Mouse (Mus musculus): ENCODE results near the gene Usf2. TPM values are rescaled to one million over a fixed set of nuclear protein-coding genes. Genes with fewer than 3 reads are reported as not detected.

The Usf2 gene
- 202 and 241 TPM in 2 replicates for polyA plus RNA-seq (2012; rRNA removed)

DNA sequence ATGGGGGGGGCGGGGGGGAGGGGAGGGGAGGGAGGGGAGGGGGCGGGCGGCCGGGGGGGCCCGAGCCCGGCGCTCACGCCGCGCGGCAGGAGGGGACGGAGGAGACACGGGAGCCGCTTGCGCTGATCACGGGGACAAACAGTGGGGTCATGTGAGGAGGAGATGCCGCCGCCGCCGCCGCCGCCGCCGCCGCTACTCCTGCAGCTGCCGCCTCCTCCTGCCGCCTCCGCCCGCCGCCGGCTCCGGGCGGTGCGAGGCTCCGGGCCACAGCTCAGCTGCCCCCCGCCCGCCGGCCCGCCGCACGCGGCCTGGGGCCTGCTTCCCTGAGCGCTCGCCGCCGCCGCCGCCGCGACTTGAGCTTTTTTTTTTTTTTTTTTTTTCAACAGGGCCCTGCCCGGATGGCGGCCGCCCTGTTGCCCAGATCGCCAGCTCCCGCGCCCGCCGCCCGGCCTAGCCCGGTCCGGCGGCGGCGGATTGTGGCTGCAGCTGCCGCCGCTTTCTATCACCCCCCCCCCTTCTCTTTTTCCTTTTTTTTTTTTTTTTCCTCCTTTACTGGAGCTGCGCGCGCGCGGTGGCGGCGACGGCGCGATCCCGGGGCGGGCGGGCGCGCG is at the start of gene Usf2:
Gene Usf2, minus strand, starts transcription at position 48 of the 611 bp plus-strand sequence.
- Histone ChIP-seq H3K4me1 (ENCODE audit: control insufficient read depth, insufficient read depth, low read length) (peaks cover 4% of the 10 kb centered on the region), H3K4me3 (ENCODE audit: insufficient read depth, low read length) (peak within 1 kb of the TSS; percentile 78), H3K27ac (ENCODE audit: insufficient read depth, low read length) (peak within 1 kb of the TSS; percentile 100)
- TF ChIP-seq POLR2A (IDR thresholded peaks at IDR 0.05; ENCODE audit: extremely low read depth, insufficient read depth, low read length) (no peak), CTCF (IDR thresholded peaks at IDR 0.05; ENCODE audit: extremely low read depth, insufficient read depth, low read length) (no peak)

DNA sequence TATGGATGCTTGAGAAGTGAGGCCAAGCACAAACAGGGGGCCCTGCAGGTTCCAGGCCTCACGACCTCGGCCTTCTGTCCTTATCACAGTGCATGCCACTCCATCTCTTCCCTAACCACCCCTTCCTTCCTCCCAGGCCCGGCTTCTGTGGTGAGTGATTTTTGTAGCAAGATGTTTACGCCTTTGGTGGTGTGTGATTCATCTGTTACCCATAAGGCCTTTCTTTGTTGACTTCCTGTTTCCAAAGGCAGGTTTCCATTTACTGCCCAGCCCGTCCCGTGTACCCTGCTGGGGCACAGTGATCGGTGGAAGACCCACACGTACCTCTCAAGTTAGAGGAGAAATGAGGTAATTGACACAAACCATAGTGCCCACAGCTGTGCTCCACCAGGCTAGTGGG is 46.0 kb upstream of the Usf2 start:
- H3K27ac ChIP-seq (ENCODE audit: insufficient read depth, low read length): no peak overlapping the region
- no peak overlapping the region for H3K4me3 ChIP-seq (ENCODE audit: insufficient read depth, low read length)
- TF ChIP-seq POLR2A (IDR thresholded peaks at IDR 0.05; ENCODE audit: extremely low read depth, insufficient read depth, low read length): no peak
- TF ChIP-seq CTCF (IDR thresholded peaks at IDR 0.05; ENCODE audit: extremely low read depth, insufficient read depth, low read length): no peak
- H3K4me1 ChIP-seq (ENCODE audit: control insufficient read depth, insufficient read depth, low read length): no peaks in the 10 kb centered on the region

DNA sequence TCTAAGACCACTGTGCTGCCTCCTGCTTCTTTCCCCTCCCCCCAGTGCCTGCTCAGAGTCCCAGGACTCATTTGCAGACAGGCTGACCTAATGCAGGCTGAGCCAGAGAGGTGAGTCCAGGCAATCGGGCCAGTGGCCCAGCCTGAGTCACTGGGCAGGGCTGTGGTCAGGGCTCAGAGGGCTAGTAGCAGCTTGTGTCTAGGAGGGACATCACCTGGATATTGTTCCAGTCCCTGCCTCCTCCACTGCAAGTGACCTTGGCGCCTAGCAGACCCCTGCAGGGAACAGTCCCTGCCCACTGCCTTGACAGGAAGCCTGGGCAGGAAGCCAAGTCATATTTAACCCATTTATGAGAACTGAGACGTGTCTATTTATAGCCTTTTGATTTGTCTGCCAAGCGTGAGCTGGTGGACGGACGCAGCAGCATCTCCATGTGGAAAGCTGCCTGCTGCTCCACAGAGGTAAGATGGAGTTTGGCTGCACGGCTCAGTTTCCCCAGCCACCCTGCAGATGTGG is 44.0 kb upstream of the Usf2 start:
- Histone ChIP-seq H3K4me3 (ENCODE audit: insufficient read depth, low read length) (no peak overlapping the region), H3K27ac (ENCODE audit: insufficient read depth, low read length) (no peak overlapping the region), H3K4me1 (ENCODE audit: control insufficient read depth, insufficient read depth, low read length) (no peaks in the 10 kb centered on the region)
- no peak for TF ChIP-seq CTCF (IDR thresholded peaks at IDR 0.05; ENCODE audit: extremely low read depth, insufficient read depth, low read length)
- no peak for TF ChIP-seq POLR2A (IDR thresholded peaks at IDR 0.05; ENCODE audit: extremely low read depth, insufficient read depth, low read length)

DNA sequence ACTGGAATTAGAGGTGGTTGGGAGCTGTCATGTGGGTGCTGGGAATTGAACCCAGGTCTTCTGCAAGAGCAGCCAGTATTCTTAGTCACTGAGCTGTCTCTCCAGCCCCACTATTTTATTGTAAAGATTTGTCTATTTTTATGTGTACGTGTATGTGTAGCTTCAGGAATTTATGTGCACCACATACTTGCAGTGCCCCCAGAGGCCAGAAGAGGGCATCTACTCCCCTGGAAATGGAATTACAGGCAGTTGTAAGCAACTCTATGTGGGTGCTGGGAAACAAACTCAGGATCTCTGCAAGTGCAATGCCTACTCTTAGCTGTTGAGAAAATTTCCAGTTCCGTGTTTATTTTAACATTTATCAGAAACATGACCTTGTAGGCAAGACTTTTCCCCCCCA is 39.9 kb upstream of the Usf2 start:
- no peaks in the 10 kb centered on the region for H3K4me1 ChIP-seq (ENCODE audit: control insufficient read depth, insufficient read depth, low read length)
- no peak overlapping the region for H3K27ac ChIP-seq (ENCODE audit: insufficient read depth, low read length)
- TF ChIP-seq CTCF (IDR thresholded peaks at IDR 0.05; ENCODE audit: extremely low read depth, insufficient read depth, low read length): no peak
- TF ChIP-seq POLR2A (IDR thresholded peaks at IDR 0.05; ENCODE audit: extremely low read depth, insufficient read depth, low read length): no peak
- H3K4me3 ChIP-seq (ENCODE audit: insufficient read depth, low read length): no peak overlapping the region

DNA sequence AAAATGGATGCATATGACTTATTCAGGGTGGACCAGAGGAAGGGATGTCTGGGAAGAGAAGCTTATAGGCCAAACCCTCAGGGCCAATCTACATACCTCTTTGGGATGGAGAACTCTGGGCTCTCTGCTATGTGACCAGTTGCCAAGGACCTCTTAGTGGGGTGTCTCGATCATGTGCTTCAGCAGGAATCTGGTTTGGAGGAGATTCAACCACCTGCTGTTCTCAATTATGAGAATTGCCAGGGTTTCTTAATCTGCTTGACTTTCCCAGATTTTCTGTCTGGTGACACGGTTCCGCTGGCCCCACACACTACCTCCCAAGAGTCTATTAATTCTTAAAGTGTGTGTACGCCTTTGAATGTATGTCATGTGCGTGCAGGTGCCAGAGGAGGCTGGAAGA is 37.4 kb upstream of the Usf2 start:
- TF ChIP-seq POLR2A (IDR thresholded peaks at IDR 0.05; ENCODE audit: extremely low read depth, insufficient read depth, low read length) (no peak), CTCF (IDR thresholded peaks at IDR 0.05; ENCODE audit: extremely low read depth, insufficient read depth, low read length) (no peak)
- Histone ChIP-seq H3K4me3 (ENCODE audit: insufficient read depth, low read length) (no peak overlapping the region), H3K4me1 (ENCODE audit: control insufficient read depth, insufficient read depth, low read length) (no peaks in the 10 kb centered on the region), H3K27ac (ENCODE audit: insufficient read depth, low read length) (no peak overlapping the region)

DNA sequence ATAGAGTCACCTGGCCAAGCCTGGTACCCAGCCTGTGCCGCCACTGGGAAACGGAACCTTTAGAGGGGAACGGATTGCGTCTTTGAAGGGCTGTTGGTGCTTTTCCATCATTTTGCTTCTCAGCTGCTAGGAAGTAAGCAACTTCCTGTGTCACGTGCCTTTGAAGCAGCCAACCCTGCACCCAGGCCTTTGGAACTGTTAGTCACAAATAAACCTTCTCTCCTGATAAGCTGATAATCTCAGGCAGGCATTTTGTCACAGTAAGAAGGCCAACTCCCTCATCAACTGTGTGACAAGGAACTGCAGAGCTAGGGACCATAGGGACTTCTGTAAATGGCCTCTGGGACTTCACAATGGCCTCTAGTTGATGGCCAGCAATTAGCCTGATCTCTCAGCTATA is 35.5 kb upstream of the Usf2 start:
- H3K4me1 ChIP-seq (ENCODE audit: control insufficient read depth, insufficient read depth, low read length): no peaks in the 10 kb centered on the region
- H3K27ac ChIP-seq (ENCODE audit: insufficient read depth, low read length): no peak overlapping the region
- TF ChIP-seq CTCF (IDR thresholded peaks at IDR 0.05; ENCODE audit: extremely low read depth, insufficient read depth, low read length): no peak
- TF ChIP-seq POLR2A (IDR thresholded peaks at IDR 0.05; ENCODE audit: extremely low read depth, insufficient read depth, low read length): no peak
- H3K4me3 ChIP-seq (ENCODE audit: insufficient read depth, low read length): no peak overlapping the region

DNA sequence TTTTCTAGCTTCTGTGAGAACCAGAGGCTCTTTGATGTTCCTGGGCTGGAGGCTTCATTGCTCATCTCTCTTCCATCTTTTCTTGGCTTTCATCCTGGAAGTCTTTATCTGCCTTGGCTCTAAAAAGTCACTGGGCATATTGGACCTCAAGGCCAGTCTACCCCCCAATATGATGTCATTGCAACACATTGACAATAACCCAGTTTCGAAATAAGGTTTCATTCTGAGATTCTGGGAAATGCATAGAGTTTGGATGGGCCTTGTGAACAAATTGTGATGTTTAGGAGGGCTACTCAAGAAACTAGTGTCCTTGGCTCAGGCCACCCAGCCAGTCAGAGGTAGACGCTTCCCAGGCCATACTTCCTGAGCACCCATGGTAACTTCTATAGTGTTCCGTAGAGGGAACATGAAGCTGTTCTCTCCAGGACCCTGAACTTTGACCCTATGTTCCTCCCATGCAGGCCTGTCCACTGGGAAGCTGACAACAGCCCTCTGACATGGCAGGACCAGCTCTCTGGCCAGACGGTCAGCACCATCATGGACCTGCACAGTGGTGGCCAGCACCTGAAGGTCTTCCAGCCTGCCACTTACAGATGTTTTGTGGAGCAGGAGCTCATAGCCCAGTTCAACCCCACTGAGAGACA is 32.0 kb upstream of the Usf2 start:
- no peak overlapping the region for H3K27ac ChIP-seq (ENCODE audit: insufficient read depth, low read length)
- no peak overlapping the region for H3K4me3 ChIP-seq (ENCODE audit: insufficient read depth, low read length)
- TF ChIP-seq CTCF (IDR thresholded peaks at IDR 0.05; ENCODE audit: extremely low read depth, insufficient read depth, low read length) (no peak), POLR2A (IDR thresholded peaks at IDR 0.05; ENCODE audit: extremely low read depth, insufficient read depth, low read length) (no peak)
- H3K4me1 ChIP-seq (ENCODE audit: control insufficient read depth, insufficient read depth, low read length): no peaks in the 10 kb centered on the region

DNA sequence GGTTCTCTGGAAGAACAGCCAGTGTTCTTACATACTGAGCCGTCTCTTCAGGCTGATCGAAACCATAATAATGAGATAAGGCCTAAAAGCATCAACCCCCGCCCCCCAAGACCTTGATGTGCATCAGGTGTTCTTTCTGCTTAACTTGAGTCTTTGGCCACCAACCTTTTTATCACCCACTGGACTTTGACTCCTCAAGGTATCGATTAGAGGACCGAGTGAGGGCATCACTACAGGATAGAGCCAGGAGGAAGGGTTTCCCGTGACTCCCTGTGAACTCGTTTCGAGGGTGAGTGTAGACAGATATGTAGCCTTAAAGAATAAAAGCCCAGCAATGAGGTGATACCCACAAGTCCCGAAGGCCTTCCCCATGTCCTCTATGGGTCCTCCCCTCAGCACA is 28.8 kb upstream of the Usf2 start:
- H3K4me3 ChIP-seq (ENCODE audit: insufficient read depth, low read length): no peak overlapping the region
- TF ChIP-seq POLR2A (IDR thresholded peaks at IDR 0.05; ENCODE audit: extremely low read depth, insufficient read depth, low read length): no peak
- TF ChIP-seq CTCF (IDR thresholded peaks at IDR 0.05; ENCODE audit: extremely low read depth, insufficient read depth, low read length): no peak
- H3K4me1 ChIP-seq (ENCODE audit: control insufficient read depth, insufficient read depth, low read length): no peaks in the 10 kb centered on the region
- H3K27ac ChIP-seq (ENCODE audit: insufficient read depth, low read length): no peak overlapping the region

DNA sequence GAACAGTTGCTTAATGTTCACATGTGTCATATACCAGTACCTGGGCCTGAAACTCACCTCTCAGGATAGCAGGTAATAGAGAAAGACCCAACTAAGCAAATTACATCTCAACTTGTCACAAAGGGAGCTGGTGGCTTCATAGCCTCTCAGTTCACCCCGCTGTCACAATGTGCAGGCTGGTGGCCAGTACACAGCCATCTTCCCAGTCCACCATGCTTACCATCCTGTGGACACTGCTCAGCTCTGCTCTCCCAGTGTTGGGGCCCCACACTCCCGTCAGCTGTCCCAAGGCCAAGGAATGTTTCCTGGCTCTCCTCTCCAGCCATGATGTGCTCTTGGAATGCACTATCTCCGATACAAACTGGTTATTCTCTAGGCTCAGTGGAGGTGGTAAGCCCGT is 25.1 kb upstream of the Usf2 start:
- TF ChIP-seq POLR2A (IDR thresholded peaks at IDR 0.05; ENCODE audit: extremely low read depth, insufficient read depth, low read length) (no peak), CTCF (IDR thresholded peaks at IDR 0.05; ENCODE audit: extremely low read depth, insufficient read depth, low read length) (no peak)
- no peaks in the 10 kb centered on the region for H3K4me1 ChIP-seq (ENCODE audit: control insufficient read depth, insufficient read depth, low read length)
- H3K4me3 ChIP-seq (ENCODE audit: insufficient read depth, low read length): no peak overlapping the region
- H3K27ac ChIP-seq (ENCODE audit: insufficient read depth, low read length): no peak overlapping the region
